Comparison of ENCODE assay signal across 9 mouse cellular contexts in the genomic region with DNA sequence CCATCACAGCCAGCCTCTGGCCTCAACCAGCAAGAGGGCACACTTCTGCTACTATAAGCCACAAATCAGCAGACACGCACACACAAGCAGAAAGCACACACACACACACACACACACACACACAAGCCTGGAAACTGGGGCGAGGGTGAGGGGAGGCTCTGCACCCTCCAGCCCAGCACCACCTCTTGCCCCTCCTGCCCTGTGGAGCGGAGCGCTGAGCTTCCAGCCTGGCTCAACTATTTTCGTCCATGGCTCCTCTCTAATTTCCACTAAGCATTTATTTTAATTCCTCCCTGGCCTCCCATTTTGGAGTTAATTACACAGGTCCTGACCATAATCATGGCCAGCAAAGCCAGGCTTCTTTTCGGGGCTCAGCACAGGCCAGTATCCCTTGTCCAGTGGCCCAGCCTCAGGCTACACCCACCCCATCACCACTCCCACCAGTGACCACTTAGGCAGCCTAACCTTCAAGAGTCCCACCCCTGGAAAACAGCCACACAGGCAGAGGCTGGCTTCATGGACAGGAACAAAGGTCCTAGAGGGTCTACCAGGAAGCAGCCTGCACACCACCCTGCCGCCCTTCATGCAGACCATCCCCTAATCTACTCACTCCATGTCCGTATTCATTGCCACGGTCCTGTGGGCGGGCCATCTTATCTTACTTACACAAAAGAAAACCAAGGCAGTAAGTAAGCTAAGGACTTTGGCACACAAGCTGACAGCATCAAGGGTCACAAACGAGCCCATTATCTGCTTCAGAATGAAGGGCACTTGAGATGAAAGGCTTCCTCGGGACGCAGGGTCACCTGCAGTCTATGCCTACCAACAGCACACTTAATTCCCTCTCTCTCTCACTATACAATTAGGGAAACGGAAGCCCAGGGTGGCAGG. TPM values are rescaled to one million over a fixed set of nuclear protein-coding genes. Genes with fewer than 3 reads are reported as not detected.
DNase-seq lines count a peak whose midpoint lies in the region; ATAC-seq lines count a peak whose summit lies in the region.
"Had no signal": no experiment of that assay in that cellular context is flagged by ENCODE, and none has a peak within 500 bp of the region (broad histone marks: within the 10 kb centered on the region; RNA-seq: fewer than 3 reads in every experiment).

No protein-coding gene starts in this region.

- intact Hi-C loops in heart, postnatal 36 days (cut with DNase I) = no loop called here

- no peaks in the 10 kb centered on the region for H3K9me3 ChIP-seq in embryonic facial prominence, embryonic 11.5 days (replicated peaks; ENCODE audit: control insufficient read depth, low read length)
- H3K9me3 ChIP-seq in liver, embryonic 12.5 days (replicated peaks) = peaks cover 7% of the 10 kb centered on the region; the same call in 1 of the 2 replicates
- no peaks in the 10 kb centered on the region for H3K9me3 ChIP-seq in neural tube, embryonic 13.5 days
- H3K9me3 ChIP-seq: limb, embryonic 12.5 days had no signal

- WGBS in embryonic facial prominence, embryonic 11.5 days = 48% methylated on average over 14 of the region's 14 CpGs
- 34% methylated on average over 14 of the region's 14 CpGs for WGBS in liver, embryonic 12.5 days (ENCODE audit: insufficient replicate concordance)
- WGBS in neural tube, embryonic 13.5 days = 43% methylated on average over 14 of the region's 14 CpGs

- H3K36me3 ChIP-seq in embryonic facial prominence, embryonic 11.5 days (replicated peaks; ENCODE audit: control insufficient read depth, insufficient read depth, low read depth, low read length) = no peaks in the 10 kb centered on the region
- peaks cover 12% of the 10 kb centered on the region for H3K36me3 ChIP-seq in liver, embryonic 12.5 days
- H3K36me3 ChIP-seq in neural tube, embryonic 13.5 days = peaks cover 17% of the 10 kb centered on the region

- no peak for ATAC-seq in embryonic facial prominence, embryonic 11.5 days (replicated peaks; ENCODE audit: insufficient number of reproducible peaks, low FRiP score, low TSS enrichment, low read depth)
- ATAC-seq in liver, embryonic 12.5 days = peak; percentile 68
- ATAC-seq in neural tube, embryonic 13.5 days (ENCODE audit: low read depth) = peak; percentile 28; the same call in 1 of the 2 replicates

- no peaks in the 10 kb centered on the region for H3K27me3 ChIP-seq in embryonic facial prominence, embryonic 11.5 days (ENCODE audit: control insufficient read depth, insufficient read depth, low read length)
- no peaks in the 10 kb centered on the region for H3K27me3 ChIP-seq in liver, embryonic 12.5 days (replicated peaks)
- no peaks in the 10 kb centered on the region for H3K27me3 ChIP-seq in neural tube, embryonic 13.5 days
- H3K27me3 ChIP-seq: hindbrain, embryonic 12.5 days; limb, embryonic 12.5 days had no signal

- no peak overlapping the region for H3K4me3 ChIP-seq in embryonic facial prominence, embryonic 11.5 days (ENCODE audit: low read depth, low read length)
- H3K4me3 ChIP-seq in liver, embryonic 12.5 days = no peak overlapping the region
- no peak overlapping the region for H3K4me3 ChIP-seq in neural tube, embryonic 13.5 days
- H3K4me3 ChIP-seq: hindbrain, embryonic 12.5 days; limb, embryonic 12.5 days had no signal

- peaks cover 18% of the 10 kb centered on the region for H3K4me1 ChIP-seq in embryonic facial prominence, embryonic 11.5 days (ENCODE audit: control insufficient read depth, insufficient read depth, low read length)
- H3K4me1 ChIP-seq in liver, embryonic 12.5 days = peaks cover 55% of the 10 kb centered on the region
- H3K4me1 ChIP-seq in neural tube, embryonic 13.5 days (replicated peaks) = peaks cover 61% of the 10 kb centered on the region

- DNase-seq in kidney, postnatal 4 days = peak; percentile 41 to 47
- no peak for DNase-seq in kidney, adult 18-20 months
- DNase-seq in embryonic facial prominence, embryonic 11.5 days (ENCODE audit: low spot score) = no peak
- DNase-seq in thymus, adult 18-20 months = no peak
- no peak for DNase-seq in heart, postnatal 36 days

- no peak overlapping the region for H3K4me2 ChIP-seq in embryonic facial prominence, embryonic 11.5 days (ENCODE audit: low read depth, low read length)
- H3K4me2 ChIP-seq in liver, embryonic 12.5 days = peak overlapping the region; percentile 49
- no peak overlapping the region for H3K4me2 ChIP-seq in neural tube, embryonic 13.5 days
- H3K4me2 ChIP-seq: hindbrain, embryonic 12.5 days; limb, embryonic 12.5 days had no signal

- H3K9ac ChIP-seq in embryonic facial prominence, embryonic 11.5 days (replicated peaks; ENCODE audit: low read length) = peak overlapping the region; percentile 13; the same call in 1 of the 2 replicates
- no peak overlapping the region; the same call in 1 of the 2 replicates for H3K9ac ChIP-seq in liver, embryonic 12.5 days
- peak overlapping the region; percentile 9; the same call in 1 of the 2 replicates for H3K9ac ChIP-seq in neural tube, embryonic 13.5 days
- H3K9ac ChIP-seq: hindbrain, embryonic 12.5 days; limb, embryonic 12.5 days had no signal

- no peak overlapping the region for H3K27ac ChIP-seq in embryonic facial prominence, embryonic 11.5 days (replicated peaks; ENCODE audit: low read depth, low read length)
- H3K27ac ChIP-seq in liver, embryonic 12.5 days = peak overlapping the region; percentile 46; the same call in 1 of the 2 replicates
- peak overlapping the region; percentile 0; the same call in 1 of the 2 replicates for H3K27ac ChIP-seq in neural tube, embryonic 13.5 days (replicated peaks)
- H3K27ac ChIP-seq: limb, embryonic 12.5 days had no signal

RNA-seq across cellular contexts. Expression of a gene that starts 37.3 kb away (rescaled TPM):
- 5.2 and 6.2 TPM in 2 replicates for polyA plus RNA-seq in embryonic facial prominence, embryonic 11.5 days (2014; fragmentation: Nextera tagmentation; extraction: Ambion mirVana)
- polyA plus RNA-seq in liver, embryonic 12.5 days (2016; fragmentation: Nextera tagmentation; extraction: Ambion mirVana) = 5.0 and 5.8 TPM in 2 replicates
- 14.8 and 15.3 TPM in 2 replicates for polyA plus RNA-seq in neural tube, embryonic 13.5 days (2015; fragmentation: Nextera tagmentation; extraction: Ambion mirVana)
- 10 to 100 TPM; 14.0 to 14.4 TPM for total RNA-seq in heart, postnatal 36 days (2021)

RNA-seq across cellular contexts. Expression of a gene that starts 52.6 kb away (rescaled TPM):
- polyA plus RNA-seq in embryonic facial prominence, embryonic 11.5 days (2014; fragmentation: Nextera tagmentation; extraction: Ambion mirVana) = 12.9 and 13.0 TPM in 2 replicates
- 1.3 and 1.4 TPM in 2 replicates for polyA plus RNA-seq in liver, embryonic 12.5 days (2016; fragmentation: Nextera tagmentation; extraction: Ambion mirVana)
- 30.0 and 30.5 TPM in 2 replicates for polyA plus RNA-seq in neural tube, embryonic 13.5 days (2015; fragmentation: Nextera tagmentation; extraction: Ambion mirVana)
- total RNA-seq in heart, postnatal 36 days (2021) = 1 to 10 TPM; 1.1 to 2.1 TPM

Comparison
In these comparisons a context has a peak if more than half of its experiments do, and no peak if none do; other contexts are left out.
1. DNase-seq: peak in kidney, postnatal 4 days (2 of 2); none in kidney, adult 18-20 months (single experiment), embryonic facial prominence, embryonic 11.5 days (single experiment), thymus, adult 18-20 months (0 of 2) and heart, postnatal 36 days (0 of 2).